Mouse (Mus musculus) liver, embryonic 12.5 days (tissue): Measurements from ENCODE around the gene Setd2. TPM values are rescaled to one million over a fixed set of nuclear protein-coding genes. Genes with fewer than 3 reads are reported as not detected.

Experiments used
- ATAC-seq: fragments of 200-750 bp; cut with Nextera tagmentation; 2 replicates; pipeline ENCODE4 v1.8.0; 2017; ENCODE audit warnings: moderate number of reproducible peaks, mild to moderate bottlenecking, moderate library complexity
- H3K27ac ChIP-seq: fragments of 300-500 bp; sonication (generic); 2 replicates; pipeline ENCODE4 v1.5.1; 2016; ENCODE audit warnings: mild to moderate bottlenecking
- H3K27me3 ChIP-seq: fragments of 300-500 bp; sonication (generic); replicated peaks from 2 replicates; pipeline ENCODE4 v1.6.1; 2016; ENCODE audit warnings: mild to moderate bottlenecking, moderate library complexity
- H3K36me3 ChIP-seq: fragments of 300-500 bp; sonication (generic); 2 replicates; pipeline ENCODE4 v1.6.1; 2016; ENCODE audit warnings: mild to moderate bottlenecking, moderate library complexity
- H3K4me1 ChIP-seq: fragments of 300-500 bp; sonication (generic); 2 replicates; pipeline ENCODE4 v1.6.1; 2016
- H3K4me2 ChIP-seq: fragments of 300-500 bp; sonication (generic); 2 replicates; pipeline ENCODE4 v1.6.1; 2016; ENCODE audit warnings: mild to moderate bottlenecking, moderate library complexity
- H3K4me3 ChIP-seq: fragments of 300-500 bp; sonication (generic); 2 replicates; pipeline ENCODE4 v1.5.1; 2016; ENCODE audit warnings: mild to moderate bottlenecking, moderate library complexity
- H3K9ac ChIP-seq: fragments of 300-500 bp; sonication (generic); 2 replicates; pipeline ENCODE4 v1.6.1; 2016; ENCODE audit warnings: mild to moderate bottlenecking, moderate library complexity
- H3K9me3 ChIP-seq: fragments of 300-500 bp; sonication (generic); replicated peaks from 2 replicates; pipeline ENCODE4 v1.6.1; 2016; ENCODE audit warnings: mild to moderate bottlenecking, moderate library complexity
- WGBS: fragments of 180-500 bp; shearing (Covaris S2); methylation state at CpG from one replicate; pipeline ENCODE4 v1.1.7; 2016; ENCODE audit not compliant: insufficient replicate concordance; 5-methylcytosine and 5-hydroxymethylcytosine counted together
- polyA plus RNA-seq: library from polyadenylated mRNA; unstranded; fragments of >200 nt; fragmentation: Nextera tagmentation; extraction: Ambion mirVana; gene quantifications from 2 replicates; pipeline ENCODE4 v1.2.1, GENCODE M21; 2016

Setd2 gene
- polyA plus RNA-seq = 18.6 and 20.4 TPM in 2 replicates

DNA sequence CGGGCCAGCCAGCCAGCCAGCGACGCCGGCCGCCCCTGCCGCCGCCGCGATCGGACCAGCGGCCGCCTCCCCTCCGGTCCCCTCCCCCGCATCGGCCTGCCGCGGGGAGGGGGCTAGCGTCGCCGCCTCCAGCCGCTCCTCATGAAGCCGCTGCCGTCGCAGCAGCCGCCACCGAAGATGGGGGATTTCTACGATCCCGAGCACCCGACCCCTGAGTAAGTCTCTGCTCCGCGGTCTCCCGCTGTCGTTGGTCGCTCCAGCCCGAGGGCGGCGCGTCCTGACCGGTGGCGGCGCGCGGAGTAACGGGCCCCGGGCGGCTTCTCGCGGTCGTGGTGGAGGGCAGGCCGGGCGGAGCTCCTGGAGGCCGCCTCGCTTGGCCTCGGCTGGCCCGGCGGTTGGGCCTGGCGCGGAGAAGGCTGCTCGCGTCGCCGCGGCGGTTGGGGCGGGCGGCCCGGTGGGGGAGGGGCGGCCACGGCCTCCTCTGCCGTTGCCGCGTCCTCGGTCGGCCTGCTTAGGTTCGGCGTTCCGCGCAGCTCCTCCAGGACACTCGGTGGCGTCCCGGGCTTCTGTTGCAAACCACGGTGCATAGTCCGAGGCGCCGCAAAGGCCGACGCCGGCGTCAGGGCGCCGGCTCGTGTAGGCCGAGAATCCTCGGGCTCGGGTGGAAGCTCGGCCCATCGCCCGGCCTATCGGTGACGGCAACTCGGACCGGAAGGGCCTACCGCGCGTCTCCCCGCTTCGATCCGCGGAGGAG lies at the start of gene Setd2:
TSS of gene Setd2 (plus strand) at position 60 of the 754 bp plus-strand sequence.
- Histone ChIP-seq H3K9ac (peak within 1 kb of the TSS; percentile 100), H3K4me1 (peaks cover 64% of the 10 kb centered on the region), H3K4me3 (peak within 1 kb of the TSS; percentile 97), H3K4me2 (peak within 1 kb of the TSS; percentile 91), H3K27me3 (no peaks in the 10 kb centered on the region), H3K36me3 (peaks cover 5% of the 10 kb centered on the region), H3K9me3 (no peaks in the 10 kb centered on the region), H3K27ac (peak within 1 kb of the TSS; percentile 99)
- ATAC-seq = peak; percentile 56
- whole genome bisulfite sequencing = under 1% methylated on average over 102 of the region's 109 CpGs

GRCm38 (mm10) chr9:110488841-110489240 lies 43.6 kb upstream of the Setd2 start:
- Histone ChIP-seq H3K27ac (no peak overlapping the region), H3K4me1 (no peaks in the 10 kb centered on the region), H3K4me2 (no peak overlapping the region), H3K4me3 (no peak overlapping the region), H3K9ac (no peak overlapping the region), H3K9me3 (peaks cover 6% of the 10 kb centered on the region), H3K36me3 (no peaks in the 10 kb centered on the region), H3K27me3 (no peaks in the 10 kb centered on the region)
- WGBS = 49% methylated on average over 4 of the region's 4 CpGs
- no peak for ATAC-seq

DNA sequence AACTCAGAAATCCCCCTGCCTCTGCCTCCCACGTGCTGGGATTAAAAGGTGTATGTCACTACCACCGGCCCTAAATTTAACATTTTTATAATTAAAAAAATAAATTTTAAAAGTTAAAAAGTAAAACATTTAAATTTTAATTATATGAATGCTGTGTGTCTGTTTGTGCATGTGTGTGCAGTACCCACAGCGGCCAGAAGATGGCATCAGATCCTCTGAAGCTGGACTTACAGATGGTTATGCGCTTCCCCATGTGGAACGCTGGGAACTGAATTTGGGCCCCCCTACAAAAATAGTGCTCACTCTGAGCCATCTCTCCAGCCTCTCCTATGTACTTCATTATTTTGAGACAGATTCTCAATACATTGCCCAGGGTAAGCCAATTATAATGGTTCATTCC lies 41.5 kb upstream of the Setd2 start:
- no peak overlapping the region for H3K9ac ChIP-seq
- H3K9me3 ChIP-seq = peaks cover 6% of the 10 kb centered on the region
- H3K27me3 ChIP-seq = no peaks in the 10 kb centered on the region
- H3K4me2 ChIP-seq = no peak overlapping the region
- WGBS = 53% methylated on average over 5 of the region's 5 CpGs
- no peaks in the 10 kb centered on the region for H3K36me3 ChIP-seq
- no peaks in the 10 kb centered on the region for H3K4me1 ChIP-seq
- no peak for ATAC-seq
- H3K4me3 ChIP-seq = no peak overlapping the region
- no peak overlapping the region for H3K27ac ChIP-seq

- H3K27me3 ChIP-seq = no peaks in the 10 kb centered on the region
- H3K36me3 ChIP-seq = no peaks in the 10 kb centered on the region
- no peak overlapping the region for H3K4me3 ChIP-seq
- H3K9me3 ChIP-seq = no peaks in the 10 kb centered on the region
- ATAC-seq = no peak
- 49% methylated on average over 2 of the region's 2 CpGs for WGBS
- peaks cover 20% of the 10 kb centered on the region for H3K4me1 ChIP-seq
- no peak overlapping the region for H3K4me2 ChIP-seq
- H3K9ac ChIP-seq = no peak overlapping the region
- H3K27ac ChIP-seq = no peak overlapping the region
These were observed 6.7 kb upstream of the Setd2 start for GRCm38 (mm10) chr9:110525737-110526136.

DNA sequence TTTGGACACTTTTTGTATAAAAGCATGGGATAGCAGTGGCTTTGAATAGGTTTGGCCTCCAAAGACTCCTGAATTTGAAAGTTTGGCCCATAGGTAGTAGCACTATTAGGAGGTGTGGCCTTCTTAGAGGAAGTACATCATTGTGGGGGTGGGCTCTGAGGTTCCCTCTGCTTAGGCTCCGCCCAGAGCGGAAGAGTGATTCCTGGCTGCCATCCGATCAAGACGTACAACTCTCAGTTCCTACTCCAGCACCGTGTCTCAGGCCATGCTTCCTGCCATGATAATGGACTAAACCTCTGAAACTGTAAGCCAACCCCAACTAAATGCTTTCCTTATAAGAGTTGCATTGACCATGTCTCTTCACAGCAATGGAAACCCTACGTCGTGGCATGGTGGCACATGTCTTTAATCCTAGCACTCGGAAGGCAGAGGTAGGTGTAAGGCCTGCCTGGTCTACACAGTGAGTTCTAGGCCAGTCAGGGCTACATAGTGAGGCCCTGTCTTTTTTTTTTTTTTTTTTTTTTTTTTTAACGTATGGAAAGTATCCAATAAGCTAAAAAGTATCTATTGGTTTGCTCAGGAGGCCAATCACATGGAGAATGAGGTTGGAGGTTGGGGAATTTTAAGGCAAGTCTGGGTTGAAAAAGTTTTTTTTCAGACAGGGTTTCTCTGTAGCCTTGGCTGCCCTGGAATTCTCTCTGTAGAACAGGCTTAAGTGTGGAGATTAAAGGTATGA lies 3.2 kb upstream of the Setd2 start:
- 42% methylated on average over 9 of the region's 9 CpGs for WGBS
- no peak for ATAC-seq
- H3K9me3 ChIP-seq = no peaks in the 10 kb centered on the region
- H3K27ac ChIP-seq = no peak overlapping the region
- H3K36me3 ChIP-seq = no peaks in the 10 kb centered on the region
- H3K4me3 ChIP-seq = peak overlapping the region; percentile 51
- H3K9ac ChIP-seq = 0 out of 2 replicates have a peak overlapping the region, but pooled peaks have one; percentile 46
- H3K4me1 ChIP-seq = peaks cover 34% of the 10 kb centered on the region
- H3K27me3 ChIP-seq = no peaks in the 10 kb centered on the region
- H3K4me2 ChIP-seq = peak overlapping the region; percentile 91

DNA sequence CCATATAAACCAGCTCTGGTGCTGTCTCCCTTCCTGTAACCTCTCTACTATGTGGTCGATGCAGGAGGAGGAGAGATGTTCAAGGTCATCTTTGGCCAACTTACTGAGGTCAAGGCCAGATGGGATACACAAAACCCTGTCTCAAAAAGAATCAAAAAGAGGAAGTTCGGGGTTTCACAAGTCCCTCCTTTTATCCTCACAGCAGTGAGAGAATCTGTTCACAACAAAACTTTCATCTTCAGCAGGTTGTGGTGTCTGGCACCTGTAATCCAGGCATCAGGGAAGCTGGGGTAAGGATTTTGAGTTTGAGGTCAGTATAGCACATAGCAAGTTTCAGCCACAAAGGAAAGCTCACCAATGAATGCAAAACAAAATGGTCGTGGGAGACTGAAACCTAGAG lies 1.7 kb upstream of the Setd2 start:
- H3K4me1 ChIP-seq = peaks cover 48% of the 10 kb centered on the region
- ATAC-seq = no peak
- H3K4me2 ChIP-seq = peak overlapping the region; percentile 91
- peak overlapping the region; percentile 97 for H3K4me3 ChIP-seq
- peak overlapping the region; percentile 67 for H3K27ac ChIP-seq
- no peak overlapping the region for H3K9ac ChIP-seq
- no peaks in the 10 kb centered on the region for H3K9me3 ChIP-seq
- H3K36me3 ChIP-seq = no peaks in the 10 kb centered on the region
- no peaks in the 10 kb centered on the region for H3K27me3 ChIP-seq
- 37% methylated on average over 3 of the region's 3 CpGs for WGBS

DNA sequence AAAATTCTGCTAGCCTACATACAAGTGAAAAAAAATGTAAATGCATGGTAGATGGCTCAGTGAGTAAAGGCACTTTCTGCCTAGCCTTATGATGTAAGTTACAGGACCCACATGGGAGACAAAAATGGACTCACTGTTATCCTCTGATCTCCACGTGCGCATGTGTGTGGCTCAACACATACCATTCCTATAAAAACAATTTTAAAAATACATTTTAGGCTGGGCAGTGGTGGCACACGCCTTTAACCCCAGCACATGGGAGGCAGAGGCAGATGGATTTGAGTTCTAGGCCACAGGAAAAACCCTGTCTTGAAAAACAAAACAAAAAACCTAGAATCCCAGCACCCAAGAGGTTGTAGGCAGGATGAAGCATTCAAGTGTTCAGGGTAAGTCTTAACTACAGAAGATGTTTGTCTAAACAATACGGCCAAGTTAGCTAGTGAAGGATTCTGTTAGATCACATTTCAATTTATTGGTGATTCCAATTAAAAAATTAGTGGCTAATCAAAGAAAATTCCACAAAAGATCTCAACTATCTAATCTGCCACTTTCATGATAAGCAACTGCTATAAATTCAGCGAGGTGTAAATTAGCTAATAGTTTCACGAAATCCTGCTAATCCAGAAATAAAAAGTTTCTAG lies 1.1 kb upstream of the Setd2 start:
- peaks cover 55% of the 10 kb centered on the region for H3K4me1 ChIP-seq

GRCm38 (mm10) chr9:110531914-110532489 lies 395 bp upstream of the Setd2 start:
- 1% methylated on average over 45 of the region's 53 CpGs for WGBS
- peak overlapping the region; percentile 100 for H3K9ac ChIP-seq
- no peaks in the 10 kb centered on the region for H3K9me3 ChIP-seq
- peaks cover under 1% of the 10 kb centered on the region; the same call in 1 of the 2 replicates for H3K36me3 ChIP-seq
- peaks cover 59% of the 10 kb centered on the region for H3K4me1 ChIP-seq
- no peaks in the 10 kb centered on the region for H3K27me3 ChIP-seq
- ATAC-seq = peak; percentile 97
- H3K4me2 ChIP-seq = peak overlapping the region; percentile 91
- H3K4me3 ChIP-seq = peak overlapping the region; percentile 97
- peak overlapping the region; percentile 99 for H3K27ac ChIP-seq

More for the DNA sequence above, 1.1 kb upstream of the Setd2 start:
- no peaks in the 10 kb centered on the region for H3K27me3 ChIP-seq
- 29% methylated on average over 6 of the region's 6 CpGs for WGBS
- H3K9me3 ChIP-seq = no peaks in the 10 kb centered on the region
- H3K4me3 ChIP-seq = peak overlapping the region; percentile 97
- ATAC-seq = no peak
- H3K4me2 ChIP-seq = peak overlapping the region; percentile 91
- no peaks in the 10 kb centered on the region; the same call in 1 of the 2 replicates for H3K36me3 ChIP-seq
- peak overlapping the region; percentile 100; the same call in 1 of the 2 replicates for H3K9ac ChIP-seq
- H3K27ac ChIP-seq = peak overlapping the region; percentile 67

DNA sequence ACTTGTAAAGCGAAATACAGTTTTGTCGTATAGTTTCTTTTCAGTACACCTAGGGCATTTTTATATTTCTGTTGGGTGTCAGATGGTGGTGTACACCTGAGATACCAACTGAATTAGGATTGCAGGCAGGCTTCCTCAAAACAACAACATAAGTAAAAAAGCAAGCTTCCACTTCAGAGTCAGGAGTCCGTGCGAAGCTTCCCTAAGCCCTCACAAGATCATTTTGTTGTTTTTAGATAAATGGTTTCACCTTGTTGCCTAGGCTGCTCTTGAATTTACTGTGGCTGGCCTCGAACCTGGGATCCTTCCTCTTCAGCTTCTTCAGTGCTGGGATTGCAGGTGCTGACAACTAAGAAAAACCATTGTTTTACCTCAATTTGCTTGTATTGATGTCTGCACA lies 1.2 kb downstream of the Setd2 start:
- peak overlapping the region; percentile 97 for H3K4me3 ChIP-seq
- H3K27ac ChIP-seq = peak overlapping the region; percentile 99; the same call in 1 of the 2 replicates
- no peaks in the 10 kb centered on the region for H3K9me3 ChIP-seq
- no peaks in the 10 kb centered on the region for H3K27me3 ChIP-seq
- H3K4me1 ChIP-seq = peaks cover 71% of the 10 kb centered on the region
- peak overlapping the region; percentile 91 for H3K4me2 ChIP-seq
- 20% methylated on average over 5 of the region's 5 CpGs for WGBS
- H3K36me3 ChIP-seq = peaks cover 11% of the 10 kb centered on the region
- no peak for ATAC-seq
- H3K9ac ChIP-seq = peak overlapping the region; percentile 100

DNA sequence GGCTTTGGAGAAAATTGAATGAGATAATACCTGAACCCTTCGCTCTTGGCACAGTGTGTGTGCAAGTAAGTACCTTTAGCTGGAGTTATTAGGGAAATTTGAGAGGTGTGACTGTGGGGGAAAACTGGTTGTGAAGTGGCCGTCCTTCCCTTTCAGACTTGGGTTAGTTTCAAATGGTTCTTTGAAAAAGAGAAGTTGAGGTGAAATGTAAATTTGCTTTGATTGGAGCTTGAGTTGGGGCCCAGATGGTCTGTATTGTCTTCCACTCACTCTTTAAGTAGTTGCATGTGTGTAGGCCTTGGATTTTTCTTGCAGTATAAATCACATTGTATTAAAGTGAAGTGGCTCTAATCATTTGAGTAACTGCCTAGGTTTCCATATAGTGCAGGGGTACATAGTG lies 2.7 kb downstream of the Setd2 start:
- peaks cover 64% of the 10 kb centered on the region for H3K4me1 ChIP-seq
- H3K4me3 ChIP-seq = peak overlapping the region; percentile 97; the same call in 1 of the 2 replicates
- 0 out of 2 replicates have a peak overlapping the region, but pooled peaks have one; percentile 20 for H3K9ac ChIP-seq
- no peak for ATAC-seq
- H3K4me2 ChIP-seq = peak overlapping the region; percentile 91
- H3K36me3 ChIP-seq = peaks cover 18% of the 10 kb centered on the region
- no peak overlapping the region for H3K27ac ChIP-seq
- H3K27me3 ChIP-seq = no peaks in the 10 kb centered on the region
- no peaks in the 10 kb centered on the region for H3K9me3 ChIP-seq
- WGBS = 80% methylated on average over 2 of the region's 2 CpGs

DNA sequence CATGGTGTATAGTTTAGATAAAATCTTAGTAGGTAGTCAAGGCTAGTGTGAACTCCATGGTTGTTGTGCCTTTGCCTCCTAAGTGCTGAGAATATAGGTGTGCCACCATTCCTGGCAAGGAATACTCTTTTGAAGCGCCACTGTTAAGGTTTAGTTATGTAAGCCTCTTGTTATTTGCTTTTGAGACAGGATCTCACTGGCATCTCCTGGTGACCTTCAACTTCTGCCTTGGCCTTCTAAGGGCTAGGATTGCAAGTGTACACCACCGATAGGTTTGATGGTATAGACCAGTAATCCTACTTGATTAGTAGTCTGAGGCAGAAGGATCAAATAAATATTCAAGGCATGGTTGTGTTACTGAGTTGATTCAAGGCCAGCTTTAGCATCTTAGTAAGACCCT lies 4.2 kb downstream of the Setd2 start:
- H3K4me1 ChIP-seq = peaks cover 60% of the 10 kb centered on the region
- no peak overlapping the region for H3K4me3 ChIP-seq
- H3K27me3 ChIP-seq = no peaks in the 10 kb centered on the region
- no peak overlapping the region for H3K9ac ChIP-seq
- no peak overlapping the region for H3K4me2 ChIP-seq
- no peak for ATAC-seq
- H3K27ac ChIP-seq = no peak overlapping the region
- WGBS = 80% methylated on average over 2 of the region's 2 CpGs
- H3K9me3 ChIP-seq = no peaks in the 10 kb centered on the region
- H3K36me3 ChIP-seq = peaks cover 18% of the 10 kb centered on the region
